ENCODE assay signal across 8 mouse cellular contexts in genomic region chr14:73524766-73525448, GRCm38 (mm10). TPM values are rescaled to one million over a fixed set of nuclear protein-coding genes. Genes with fewer than 3 reads are reported as not detected.
DNase-seq lines count a peak whose midpoint lies in the region; ATAC-seq and TF ChIP-seq lines count a peak whose summit lies in the region.

Gene Sucla2, plus strand, starts transcription at chr14:73525319.

- no peaks in the 10 kb centered on the region for H3K36me3 ChIP-seq in megakaryocyte, embryonic 14.5 days (replicated peaks; ENCODE audit: low read length)

- peak within 1 kb of the TSS; percentile 33 for H3K4me3 ChIP-seq in cortical plate, adult 2 months (ENCODE audit: insufficient read depth, low read length)
- peak within 1 kb of the TSS; percentile 91 for H3K4me3 ChIP-seq in megakaryocyte, embryonic 14.5 days (replicated peaks)

- peak; percentile 89 for DNase-seq in gastrocnemius, adult 8-10 months (ENCODE audit: low spot score in 2 of 2)
- DNase-seq in hindlimb bud, embryonic 11.5 days (ENCODE audit: extremely low spot score, low read depth, low spot score), result peak; percentile 85
- DNase-seq in left cerebral cortex, adult 8-10 months (ENCODE audit: low spot score in 2 of 2), result peak; percentile 93 to 95
- DNase-seq in right cerebral cortex, postnatal 10 days (ENCODE audit: low spot score in 2 of 2), result peak; percentile 95 to 96
- DNase-seq in urinary bladder, postnatal 25 days (ENCODE audit: low spot score), result peak; percentile 94

- H3K27me3 ChIP-seq in megakaryocyte, embryonic 14.5 days (replicated peaks), result no peaks in the 10 kb centered on the region

- peak within 1 kb of the TSS; percentile 97 for H3K27ac ChIP-seq in cortical plate, adult 2 months (ENCODE audit: insufficient read depth, low read length)

- peak; percentile 98 for TF ChIP-seq CTCF in cortical plate, adult 2 months (IDR thresholded peaks at IDR 0.05; ENCODE audit: extremely low read depth, insufficient read depth, low read length)

- TF ChIP-seq POLR2A in cortical plate, adult 2 months (IDR thresholded peaks at IDR 0.05; ENCODE audit: extremely low read depth, insufficient read depth, low read length), result no peak

- H3K4me1 ChIP-seq in cortical plate, adult 2 months (ENCODE audit: control insufficient read depth, insufficient read depth, low read length), result no peaks in the 10 kb centered on the region
- H3K4me1 ChIP-seq in megakaryocyte, embryonic 14.5 days, result peaks cover 21% of the 10 kb centered on the region

- no peaks in the 10 kb centered on the region for H3K9me3 ChIP-seq in megakaryocyte, embryonic 14.5 days

- ATAC-seq in activated CD4-positive, CD25-positive, alpha-beta regulatory T cell, adult 4 months, result peak; percentile 98

RNA-seq across cellular contexts. Expression of gene Sucla2, which starts in this region (rescaled TPM):
- 10 to 100 TPM; 85.1 to 91.6 TPM for polyA plus RNA-seq in activated CD4-positive, CD25-positive, alpha-beta regulatory T cell, adult 4 months (2017; shearing (Covaris generic))
- polyA plus RNA-seq in cortical plate, adult 2 months (2012; rRNA removed), result 111 and 115 TPM in 2 replicates
- total RNA-seq in gastrocnemius, adult 8-10 months (2022), result 100 to 1,000 TPM; 374 to 423 (median 388) TPM
- 100 to 1,000 TPM; 146 to 162 (median 151) TPM for total RNA-seq in left cerebral cortex, adult 8-10 months (2022)
- polyA plus RNA-seq in megakaryocyte, embryonic 14.5 days (2012; ENCODE audit: insufficient read depth, low replicate concordance), result 10.7 and 21.4 TPM in 2 replicates

Comparison
In these comparisons a context has a peak if more than half of its experiments do, and no peak if none do; other contexts are left out.
1. Peak in every context shown above with its lines: DNase-seq, ATAC-seq, H3K4me3 ChIP-seq and H3K27ac ChIP-seq.